Mouse (Mus musculus): Measurements from ENCODE around the gene Ky.

DNA sequence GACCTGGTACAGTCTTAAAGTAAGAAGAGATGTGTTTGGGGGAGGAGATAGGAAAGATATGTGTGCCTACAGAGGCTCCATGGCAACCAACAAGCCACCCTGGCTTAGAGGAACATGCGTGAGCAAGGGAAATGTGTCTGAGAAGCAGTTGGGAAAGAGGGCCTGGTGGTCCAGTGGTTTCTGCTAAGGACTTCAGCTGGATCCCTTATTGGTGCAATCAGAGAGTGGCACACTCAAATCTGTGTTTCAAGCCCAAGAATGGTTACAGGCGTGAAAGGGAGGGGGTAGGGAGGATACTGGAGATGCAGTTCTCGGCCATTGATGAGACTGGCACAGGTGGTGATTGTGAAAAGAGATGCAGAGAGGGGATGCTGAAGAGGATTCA lies 27.1 kb upstream of the Ky start:
- TF ChIP-seq CTCF (IDR thresholded peaks at IDR 0.05; ENCODE audit: extremely low read depth, insufficient read length, insufficient replicate concordance, low read depth, low read length) (no peak), POLR2A (IDR thresholded peaks at IDR 0.05; ENCODE audit: low read depth, low read length) (no peak)

Data from small intestine, adult 2 months (tissue).